In genomic region chr6:136861020-136861419, GRCm38 (mm10) we compare ENCODE assay signal across 8 mouse cellular contexts. TPM values are rescaled to one million over a fixed set of nuclear protein-coding genes. Genes with fewer than 3 reads are reported as not detected.
DNase-seq lines count a peak whose midpoint lies in the region; ATAC-seq and TF ChIP-seq lines count a peak whose summit lies in the region.

No protein-coding gene starts in this region.

- TF ChIP-seq CTCF in left cerebral cortex, adult 2 months (IDR thresholded peaks at IDR 0.05) = peak; percentile 74

- DNase-seq in left cerebral cortex, adult 2 months (ENCODE audit: extremely low spot score in 1 of 2, low spot score in 2 of 2) = no peak
- no peak for DNase-seq in left cerebral cortex, adult 8-10 months (ENCODE audit: low spot score in 2 of 2)
- peak; percentile 15 for DNase-seq in Muller cell, postnatal 12 days (ENCODE audit: inconsistent ontology term)
- DNase-seq in embryo, embryonic 10.5 days (ENCODE audit: low spot score) = peak; percentile 88
- peak; percentile 64 for DNase-seq in lung, postnatal 10 days
- DNase-seq in gastrocnemius, postnatal 10 days = no peak

- no peaks in the 10 kb centered on the region for H3K27me3 ChIP-seq in hindbrain, embryonic 15.5 days

- no peak overlapping the region for H3K27ac ChIP-seq in left cerebral cortex, adult 2 months
- H3K27ac ChIP-seq in hindbrain, embryonic 15.5 days (replicated peaks) = no peak overlapping the region

- H3K4me3 ChIP-seq in left cerebral cortex, adult 2 months = no peak overlapping the region
- no peak overlapping the region for H3K4me3 ChIP-seq in hindbrain, embryonic 15.5 days

- peak; percentile 59; the same call in 1 of the 2 replicates for ATAC-seq in hindbrain, embryonic 15.5 days (ENCODE audit: low FRiP score, low read depth)
- ATAC-seq in erythroblast, adult 5-6 weeks (replicated peaks; ENCODE audit: low FRiP score, poor library complexity, severe bottlenecking) = no peak; the same call in 1 of the 2 replicates

- H3K36me3 ChIP-seq in hindbrain, embryonic 15.5 days = no peaks in the 10 kb centered on the region

- no peak overlapping the region for H3K9ac ChIP-seq in hindbrain, embryonic 15.5 days

- intact Hi-C loops in left cerebral cortex, adult 2 months (cut with DNase I) = loop anchor here (1.0 to 5.0 kb wide), 3 partner anchors 59 to 121 kb away; no protein-coding TSS in a partner anchor

- no peaks in the 10 kb centered on the region for H3K9me3 ChIP-seq in hindbrain, embryonic 15.5 days

- 52% methylated on average over 9 of the region's 9 CpGs for WGBS in hindbrain, embryonic 15.5 days

- H3K4me1 ChIP-seq in hindbrain, embryonic 15.5 days (replicated peaks) = no peaks in the 10 kb centered on the region

- no peak overlapping the region for H3K4me2 ChIP-seq in hindbrain, embryonic 15.5 days

RNA-seq across cellular contexts. Expression of gene Art4, which starts 3.5 kb away (rescaled TPM):
- not detected for total RNA-seq in left cerebral cortex, adult 2 months (2021)
- not detected for total RNA-seq in left cerebral cortex, adult 8-10 months (2022)
- 0.09 and 0.46 TPM in 2 replicates for polyA plus RNA-seq in hindbrain, embryonic 15.5 days (2015; fragmentation: Nextera tagmentation; extraction: Ambion mirVana)
- total RNA-seq in erythroblast, adult 5-6 weeks (2015; ENCODE audit: low replicate concordance) = 197 and 198 TPM in 2 replicates
- 348 and 388 TPM in 2 replicates for total RNA-seq in erythroblast, adult 5-6 weeks (2017; ENCODE audit: low replicate concordance)
- under 1 TPM; 0.72 to 0.75 TPM for total RNA-seq in gastrocnemius, postnatal 10 days (2021)

RNA-seq across cellular contexts. Expression of gene Mgp, which starts 14.6 kb away (rescaled TPM):
- 10 to 100 TPM; 32.9 to 47.1 TPM for total RNA-seq in left cerebral cortex, adult 2 months (2021)
- total RNA-seq in left cerebral cortex, adult 8-10 months (2022) = 10 to 100 TPM; 34.0 to 50.1 (median 47.6) TPM
- 12.2 and 21.3 TPM in 2 replicates for polyA plus RNA-seq in hindbrain, embryonic 15.5 days (2015; fragmentation: Nextera tagmentation; extraction: Ambion mirVana)
- total RNA-seq in erythroblast, adult 5-6 weeks (2015; ENCODE audit: low replicate concordance) = 1.9 TPM in 1 of 2 replicates, not detected in the other
- 1.9 TPM in 1 of 2 replicates, not detected in the other for total RNA-seq in erythroblast, adult 5-6 weeks (2017; ENCODE audit: low replicate concordance)
- total RNA-seq in gastrocnemius, postnatal 10 days (2021) = 100 to 1,000 TPM; 112 to 171 TPM

RNA-seq across cellular contexts. Expression of gene Smco3, which starts 25.8 kb away (rescaled TPM):
- 1 to 10 TPM; 4.2 to 4.4 TPM for total RNA-seq in left cerebral cortex, adult 2 months (2021)
- total RNA-seq in left cerebral cortex, adult 8-10 months (2022) = 1 to 10 TPM; 5.2 to 8.0 (median 7.4) TPM
- polyA plus RNA-seq in hindbrain, embryonic 15.5 days (2015; fragmentation: Nextera tagmentation; extraction: Ambion mirVana) = 1.4 and 1.8 TPM in 2 replicates
- total RNA-seq in erythroblast, adult 5-6 weeks (2015; ENCODE audit: low replicate concordance) = 1.9 TPM in 1 of 2 replicates, not detected in the other
- total RNA-seq in erythroblast, adult 5-6 weeks (2017; ENCODE audit: low replicate concordance) = 2.1 TPM in 1 of 2 replicates, not detected in the other
- 1 to 10 TPM in 1 of 2 experiments, under 1 TPM in 1; 0.77 to 1.7 TPM for total RNA-seq in gastrocnemius, postnatal 10 days (2021)

RNA-seq across cellular contexts. Expression of gene Wbp11, which starts 33.0 kb away (rescaled TPM):
- total RNA-seq in left cerebral cortex, adult 2 months (2021) = 100 to 1,000 TPM; 114 to 116 TPM
- total RNA-seq in left cerebral cortex, adult 8-10 months (2022) = 100 to 1,000 TPM; 110 to 121 (median 116) TPM
- polyA plus RNA-seq in hindbrain, embryonic 15.5 days (2015; fragmentation: Nextera tagmentation; extraction: Ambion mirVana) = 72.3 and 78.4 TPM in 2 replicates
- total RNA-seq in erythroblast, adult 5-6 weeks (2015; ENCODE audit: low replicate concordance) = 34.2 and 38.2 TPM in 2 replicates
- 25.8 and 55.0 TPM in 2 replicates for total RNA-seq in erythroblast, adult 5-6 weeks (2017; ENCODE audit: low replicate concordance)
- 10 to 100 TPM; 64.9 to 69.1 TPM for total RNA-seq in gastrocnemius, postnatal 10 days (2021)

RNA-seq across cellular contexts. Expression of gene BC049715, which starts 33.6 kb away (rescaled TPM):
- total RNA-seq in left cerebral cortex, adult 2 months (2021) = 1 to 10 TPM; 2.4 to 3.9 TPM
- 1 to 10 TPM; 2.1 to 5.4 (median 3.7) TPM for total RNA-seq in left cerebral cortex, adult 8-10 months (2022)
- polyA plus RNA-seq in hindbrain, embryonic 15.5 days (2015; fragmentation: Nextera tagmentation; extraction: Ambion mirVana) = 1.2 and 1.3 TPM in 2 replicates
- total RNA-seq in erythroblast, adult 5-6 weeks (2015; ENCODE audit: low replicate concordance) = 0.38 TPM in 1 of 2 replicates, not detected in the other
- total RNA-seq in erythroblast, adult 5-6 weeks (2017; ENCODE audit: low replicate concordance) = 0.34 and 5.3 TPM in 2 replicates
- under 1 TPM; 0.38 to 0.65 TPM for total RNA-seq in gastrocnemius, postnatal 10 days (2021)

Comparison
In these comparisons a context has a peak if more than half of its experiments do, and no peak if none do; other contexts are left out.
1. DNase-seq: peak in Muller cell, postnatal 12 days (single experiment), embryo, embryonic 10.5 days (single experiment) and lung, postnatal 10 days (single experiment); none in left cerebral cortex, adult 2 months (0 of 2), left cerebral cortex, adult 8-10 months (0 of 2) and gastrocnemius, postnatal 10 days (single experiment).
2. RNA of gene Art4, which starts 3.5 kb away (total RNA-seq): 197 to 388 TPM in erythroblast, adult 5-6 weeks; 0.72 to 0.75 TPM in gastrocnemius, postnatal 10 days, not detected in left cerebral cortex, adult 2 months and not detected in left cerebral cortex, adult 8-10 months; every median in the first group is over 100 times any median in the second.
3. RNA of gene Mgp, which starts 14.6 kb away (total RNA-seq): 112 to 171 TPM in gastrocnemius, postnatal 10 days, 34.0 to 50.1 TPM in left cerebral cortex, adult 8-10 months and 32.9 to 47.1 TPM in left cerebral cortex, adult 2 months; 1.9 TPM in erythroblast, adult 5-6 weeks; every median in the first group is over 10 times any median in the second.